In genomic region chr10:20854621-20855363, GRCm38 (mm10) we compare ENCODE assay signal across 8 mouse cellular contexts.
A peak's percentile ranks its signal among the peaks of the same experiment; 100 is the strongest.
DNase-seq lines count a peak whose midpoint lies in the region; ATAC-seq lines count a peak whose summit lies in the region.

No protein-coding gene starts in this region.

- DNase-seq in adrenal gland, postnatal 10 days = peak; percentile 26
- no peak for DNase-seq in adrenal gland, adult 8-10 months
- peak; percentile 6 for DNase-seq in cerebellum, adult 9-10 months

- H3K36me3 ChIP-seq in hindbrain, embryonic 16.5 days (ENCODE audit: control insufficient read depth, insufficient read depth, low read length) = no peaks in the 10 kb centered on the region
- H3K36me3 ChIP-seq in limb, embryonic 15.5 days = no peaks in the 10 kb centered on the region
- H3K36me3 ChIP-seq in midbrain, embryonic 13.5 days = no peaks in the 10 kb centered on the region
- no peaks in the 10 kb centered on the region for H3K36me3 ChIP-seq in stomach, embryonic 16.5 days (ENCODE audit: control insufficient read depth, insufficient read depth, low read length)

- H3K27me3 ChIP-seq in hindbrain, embryonic 16.5 days (replicated peaks; ENCODE audit: control insufficient read depth, insufficient read depth, low read length) = no peaks in the 10 kb centered on the region
- H3K27me3 ChIP-seq in limb, embryonic 15.5 days = no peaks in the 10 kb centered on the region
- H3K27me3 ChIP-seq in midbrain, embryonic 13.5 days = no peaks in the 10 kb centered on the region
- H3K27me3 ChIP-seq in stomach, embryonic 16.5 days (ENCODE audit: control insufficient read depth, insufficient read depth, low read length) = no peaks in the 10 kb centered on the region

- WGBS in hindbrain, embryonic 16.5 days = 15% methylated on average over 14 of the region's 14 CpGs
- 14% methylated on average over 14 of the region's 14 CpGs for WGBS in limb, embryonic 15.5 days
- 26% methylated on average over 14 of the region's 14 CpGs for WGBS in midbrain, embryonic 13.5 days
- 20% methylated on average over 14 of the region's 14 CpGs for WGBS in stomach, embryonic 16.5 days

- ATAC-seq in frontal cortex, adult (ENCODE audit: low TSS enrichment) = peak; percentile 96
- ATAC-seq in hindbrain, embryonic 16.5 days = peak; percentile 96
- ATAC-seq in limb, embryonic 15.5 days (ENCODE audit: insufficient number of reproducible peaks, low FRiP score, low TSS enrichment, low read depth) = no peak
- peak; percentile 98 for ATAC-seq in midbrain, embryonic 13.5 days
- ATAC-seq in stomach, embryonic 16.5 days (ENCODE audit: insufficient read depth, low FRiP score) = no peak

- H3K9ac ChIP-seq in hindbrain, embryonic 16.5 days (ENCODE audit: low read depth, low read length) = peak overlapping the region; percentile 5; the same call in 1 of the 2 replicates
- no peak overlapping the region for H3K9ac ChIP-seq in limb, embryonic 15.5 days
- 0 out of 2 replicates have a peak overlapping the region, but pooled peaks have one; percentile 28 for H3K9ac ChIP-seq in midbrain, embryonic 13.5 days (replicated peaks)
- H3K9ac ChIP-seq in stomach, embryonic 16.5 days (ENCODE audit: low read length) = peak overlapping the region; percentile 27; the same call in 1 of the 2 replicates

- H3K4me1 ChIP-seq in hindbrain, embryonic 16.5 days (ENCODE audit: control insufficient read depth, insufficient read depth, low read depth, low read length) = peaks cover 7% of the 10 kb centered on the region; the same call in 1 of the 2 replicates
- peaks cover 7% of the 10 kb centered on the region; the same call in 1 of the 2 replicates for H3K4me1 ChIP-seq in limb, embryonic 15.5 days
- peaks cover 11% of the 10 kb centered on the region for H3K4me1 ChIP-seq in midbrain, embryonic 13.5 days (replicated peaks)
- H3K4me1 ChIP-seq in stomach, embryonic 16.5 days (ENCODE audit: control insufficient read depth, insufficient read depth, low read length) = 0 out of 2 replicates have a peak, but pooled peaks cover 6% of the 10 kb centered on the region

- no peaks in the 10 kb centered on the region for H3K9me3 ChIP-seq in hindbrain, embryonic 16.5 days (ENCODE audit: control insufficient read depth, low read length)
- no peaks in the 10 kb centered on the region for H3K9me3 ChIP-seq in limb, embryonic 15.5 days
- no peaks in the 10 kb centered on the region for H3K9me3 ChIP-seq in midbrain, embryonic 13.5 days
- H3K9me3 ChIP-seq in stomach, embryonic 16.5 days (replicated peaks; ENCODE audit: control insufficient read depth, low read length) = no peaks in the 10 kb centered on the region

- H3K27ac ChIP-seq in hindbrain, embryonic 16.5 days (ENCODE audit: low read depth, low read length) = peak overlapping the region; percentile 77
- no peak overlapping the region for H3K27ac ChIP-seq in limb, embryonic 15.5 days
- H3K27ac ChIP-seq in midbrain, embryonic 13.5 days = peak overlapping the region; percentile 85
- no peak overlapping the region for H3K27ac ChIP-seq in stomach, embryonic 16.5 days (ENCODE audit: low read length)

- H3K4me2 ChIP-seq in hindbrain, embryonic 16.5 days (ENCODE audit: low read length) = peak overlapping the region; percentile 42
- peak overlapping the region; percentile 33 for H3K4me2 ChIP-seq in limb, embryonic 15.5 days
- peak overlapping the region; percentile 41 for H3K4me2 ChIP-seq in midbrain, embryonic 13.5 days (replicated peaks)
- peak overlapping the region; percentile 40 for H3K4me2 ChIP-seq in stomach, embryonic 16.5 days (ENCODE audit: low read depth, low read length)

- peak overlapping the region; percentile 17; the same call in 1 of the 2 replicates for H3K4me3 ChIP-seq in hindbrain, embryonic 16.5 days (ENCODE audit: low read length)
- H3K4me3 ChIP-seq in limb, embryonic 15.5 days = no peak overlapping the region; the same call in 1 of the 2 replicates
- no peak overlapping the region; the same call in 1 of the 2 replicates for H3K4me3 ChIP-seq in midbrain, embryonic 13.5 days (replicated peaks)
- H3K4me3 ChIP-seq in stomach, embryonic 16.5 days (replicated peaks; ENCODE audit: low read length) = 0 out of 2 replicates have a peak overlapping the region, but pooled peaks have one; percentile 10

Comparison
In these comparisons a context has a peak if more than half of its experiments do, and no peak if none do; other contexts are left out.
1. ATAC-seq: peak in frontal cortex, adult (single experiment), hindbrain, embryonic 16.5 days (single experiment) and midbrain, embryonic 13.5 days (single experiment); none in limb, embryonic 15.5 days (single experiment) and stomach, embryonic 16.5 days (single experiment).
2. H3K27ac ChIP-seq: peak in hindbrain, embryonic 16.5 days (single experiment) and midbrain, embryonic 13.5 days (single experiment); none in limb, embryonic 15.5 days (single experiment) and stomach, embryonic 16.5 days (single experiment).
3. H3K4me3 ChIP-seq: peak in hindbrain, embryonic 16.5 days (single experiment) and stomach, embryonic 16.5 days (single experiment); none in limb, embryonic 15.5 days (single experiment) and midbrain, embryonic 13.5 days (single experiment).
4. Peak in every context shown above with its lines, with median percentiles within 50 percentile points of each other: H3K4me2 ChIP-seq.